Comparison of ENCODE assay signal across 30 mouse cellular contexts in the genomic region with DNA sequence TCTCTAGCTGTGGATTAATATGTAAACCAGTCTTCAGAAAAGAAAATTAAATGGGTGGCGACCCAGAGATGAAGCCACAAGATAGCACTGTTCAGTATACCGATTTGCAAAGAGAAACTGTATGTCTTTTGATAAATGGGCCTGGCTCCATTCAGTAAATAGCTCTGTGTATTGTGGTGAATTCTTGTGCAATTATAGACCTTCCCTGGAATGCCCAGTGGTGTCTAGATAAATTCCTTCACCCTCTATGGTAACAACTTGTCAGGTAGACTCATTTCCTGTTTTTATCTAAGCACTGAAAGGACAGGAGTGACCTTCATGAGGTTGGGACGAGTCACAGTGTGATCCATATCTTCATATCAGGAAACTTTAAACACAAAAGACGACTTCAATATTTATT.
A peak's percentile ranks its signal among the peaks of the same experiment; 100 is the strongest.
DNase-seq lines count a peak whose midpoint lies in the region; ATAC-seq and TF ChIP-seq lines count a peak whose summit lies in the region.
"Had no signal": no experiment of that assay in that cellular context is flagged by ENCODE, and none has a peak within 500 bp of the region (broad histone marks: within the 10 kb centered on the region; RNA-seq: fewer than 3 reads in every experiment).

No protein-coding gene starts in this region.

- H3ac ChIP-seq in myocyte (ENCODE audit: control insufficient read depth, insufficient read length): no peak overlapping the region

- DNase-seq in gastrocnemius, adult 2 months: no peak
- no peak for DNase-seq in gastrocnemius, postnatal 10 days
- DNase-seq in lung, postnatal 0 days (ENCODE audit: low spot score): no peak
- DNase-seq in lung, adult 2 months: no peak
- DNase-seq in Muller cell, postnatal 12 days (ENCODE audit: inconsistent ontology term): peak; percentile 86
- DNase-seq in adrenal gland, adult 2 months: no peak
- DNase-seq: adrenal gland, postnatal 14 days; cerebellum, adult 18-20 months; cerebellum, postnatal 10 days; gastrocnemius, postnatal 36 days; heart, adult 18-20 months; heart, postnatal 14 days; kidney, adult 18-20 months; kidney, postnatal 4 days; liver, embryonic 13.5 days; lung, embryonic 14.5 days; thymus, postnatal 14 days had no signal

- no peak overlapping the region for H3K4me2 ChIP-seq in lung, postnatal 0 days (replicated peaks; ENCODE audit: low read depth, low read length)
- H3K4me2 ChIP-seq in myocyte (ENCODE audit: low read depth): peak overlapping the region; percentile 75
- H3K4me2 ChIP-seq: embryonic facial prominence, embryonic 15.5 days; forebrain, embryonic 13.5 days; heart, embryonic 13.5 days; limb, embryonic 15.5 days; liver, embryonic 13.5 days; lung, embryonic 14.5 days; midbrain, embryonic 11.5 days; neural tube, embryonic 13.5 days had no signal

- H3K4me3 ChIP-seq in gastrocnemius, adult 2 months: no peak overlapping the region
- H3K4me3 ChIP-seq in lung, postnatal 0 days (ENCODE audit: low read depth, low read length): no peak overlapping the region
- no peak overlapping the region for H3K4me3 ChIP-seq in lung, adult 2 months (replicated peaks; ENCODE audit: extremely low read depth, low read depth, low read length)
- no peak overlapping the region for H3K4me3 ChIP-seq in myocyte
- H3K4me3 ChIP-seq: embryonic facial prominence, embryonic 10.5 days; embryonic facial prominence, embryonic 15.5 days; forebrain, embryonic 13.5 days; heart, embryonic 13.5 days; limb, embryonic 10.5 days; limb, embryonic 15.5 days; liver, embryonic 13.5 days; neural tube, embryonic 13.5 days had no signal

- H3K9ac ChIP-seq in lung, postnatal 0 days (replicated peaks; ENCODE audit: low read depth): no peak overlapping the region
- H3K9ac ChIP-seq: embryonic facial prominence, embryonic 15.5 days; forebrain, embryonic 13.5 days; heart, embryonic 13.5 days; limb, embryonic 15.5 days; liver, embryonic 13.5 days; lung, embryonic 14.5 days; neural tube, embryonic 13.5 days had no signal

- no peak for TF ChIP-seq POLR2A in lung, adult 2 months (IDR thresholded peaks at IDR 0.05; ENCODE audit: borderline replicate concordance, extremely low read depth, low read depth, low read length)
- TF ChIP-seq POLR2A in myocyte (IDR thresholded peaks at IDR 0.05; ENCODE audit: insufficient read length, low read depth): no peak

- H3K27me3 ChIP-seq in lung, postnatal 0 days (replicated peaks; ENCODE audit: insufficient read depth, low read length): no peaks in the 10 kb centered on the region
- H3K27me3 ChIP-seq in myocyte (ENCODE audit: control insufficient read depth, insufficient read depth, insufficient read length): no peaks in the 10 kb centered on the region
- H3K27me3 ChIP-seq: embryonic facial prominence, embryonic 15.5 days; forebrain, embryonic 13.5 days; heart, embryonic 13.5 days; limb, embryonic 15.5 days; liver, embryonic 13.5 days; neural tube, embryonic 13.5 days had no signal

- H3K9me3 ChIP-seq in lung, postnatal 0 days (ENCODE audit: low read length): no peaks in the 10 kb centered on the region
- H3K9me3 ChIP-seq: embryonic facial prominence, embryonic 10.5 days; embryonic facial prominence, embryonic 15.5 days; forebrain, embryonic 13.5 days; heart, embryonic 13.5 days; limb, embryonic 10.5 days; limb, embryonic 15.5 days; liver, embryonic 13.5 days; neural tube, embryonic 13.5 days had no signal

- H3K36me3 ChIP-seq in lung, postnatal 0 days (ENCODE audit: insufficient read depth, low read length): no peaks in the 10 kb centered on the region; the same call in 1 of the 2 replicates
- H3K36me3 ChIP-seq in myocyte (ENCODE audit: control insufficient read depth, insufficient read depth): no peaks in the 10 kb centered on the region
- H3K36me3 ChIP-seq: embryonic facial prominence, embryonic 15.5 days; liver, embryonic 13.5 days; neural tube, embryonic 13.5 days had no signal

- WGBS in lung, postnatal 0 days: 30% methylated on average over 4 of the region's 4 CpGs
- 27% methylated on average over 4 of the region's 4 CpGs for WGBS in lung, adult 2 months

- TF ChIP-seq EP300 in lung, postnatal 0 days (IDR thresholded peaks at IDR 0.05): peak; percentile 68; the same call in 1 of the 2 replicates

- peak overlapping the region; percentile 0; the same call in 1 of the 2 replicates for H3K27ac ChIP-seq in gastrocnemius, adult 2 months
- H3K27ac ChIP-seq in lung, postnatal 0 days (ENCODE audit: low read length): no peak overlapping the region
- H3K27ac ChIP-seq: embryonic facial prominence, embryonic 10.5 days; embryonic facial prominence, embryonic 15.5 days; forebrain, embryonic 13.5 days; heart, embryonic 13.5 days; kidney, postnatal 0 days; limb, embryonic 10.5 days; limb, embryonic 15.5 days; liver, embryonic 13.5 days; neural tube, embryonic 13.5 days had no signal

- no peaks in the 10 kb centered on the region for H3K4me1 ChIP-seq in lung, postnatal 0 days (ENCODE audit: insufficient read depth, low read depth, low read length)
- peaks cover 2% of the 10 kb centered on the region for H3K4me1 ChIP-seq in lung, adult 2 months (ENCODE audit: control insufficient read depth, insufficient read depth, low read length)
- H3K4me1 ChIP-seq: embryonic facial prominence, embryonic 10.5 days; embryonic facial prominence, embryonic 15.5 days; forebrain, embryonic 13.5 days; limb, embryonic 10.5 days; limb, embryonic 15.5 days; liver, embryonic 13.5 days; neural tube, embryonic 13.5 days had no signal

- H3K79me2 ChIP-seq in myocyte (ENCODE audit: control insufficient read depth, insufficient read depth): no peaks in the 10 kb centered on the region

- intact Hi-C loops in gastrocnemius, adult 2 months (cut with DNase I): no loop called here

- ATAC-seq in lung, postnatal 0 days: peak; percentile 57
- ATAC-seq in megakaryocyte progenitor cell, adult 5-6 weeks (replicated peaks; ENCODE audit: poor library complexity): no peak
- ATAC-seq: forebrain, embryonic 13.5 days; hindbrain, embryonic 16.5 days; midbrain, embryonic 16.5 days had no signal

- TF ChIP-seq CTCF in gastrocnemius, adult 2 months (IDR thresholded peaks at IDR 0.05): no peak
- TF ChIP-seq CTCF in lung, postnatal 0 days (IDR thresholded peaks at IDR 0.05): no peak
- no peak for TF ChIP-seq CTCF in lung, adult 2 months (IDR thresholded peaks at IDR 0.05; ENCODE audit: insufficient read depth, low read length)

TF ChIP-seq in myocyte, 11 proteins besides CTCF, POLR2A, EP300 and RAD21:
- no peak for TF ChIP-seq USF1 (IDR thresholded peaks at IDR 0.05; ENCODE audit: low read depth)
- TF ChIP-seq MYOG (IDR thresholded peaks at IDR 0.05; ENCODE audit: control insufficient read depth in 1 of 3, insufficient read depth in 1 of 3, insufficient read length in 2 of 3, low read depth in 2 of 3): no peak
- no peak for TF ChIP-seq TCF3 (IDR thresholded peaks at IDR 0.05; ENCODE audit: insufficient read length, low read depth)
- TF ChIP-seq E2F4 (IDR thresholded peaks at IDR 0.05; ENCODE audit: insufficient read depth): no peak
- TF ChIP-seq POLR2AphosphoS2 (IDR thresholded peaks at IDR 0.05; ENCODE audit: insufficient read length, low read depth): no peak
- TF ChIP-seq CEBPB (IDR thresholded peaks at IDR 0.05; ENCODE audit: insufficient read depth, poor library complexity, severe bottlenecking): peak; percentile 44; the same call in 1 of the 2 replicates
TF ChIP-seq in myocyte: peak in this region for 1.
